Mouse (Mus musculus): ENCODE results near the gene Btbd3. TPM values are rescaled to one million over a fixed set of nuclear protein-coding genes. Genes with fewer than 3 reads are reported as not detected.

Gene Btbd3
- polyA plus RNA-seq, 1 experiment from 2014 or later: 1.9 TPM

DNA sequence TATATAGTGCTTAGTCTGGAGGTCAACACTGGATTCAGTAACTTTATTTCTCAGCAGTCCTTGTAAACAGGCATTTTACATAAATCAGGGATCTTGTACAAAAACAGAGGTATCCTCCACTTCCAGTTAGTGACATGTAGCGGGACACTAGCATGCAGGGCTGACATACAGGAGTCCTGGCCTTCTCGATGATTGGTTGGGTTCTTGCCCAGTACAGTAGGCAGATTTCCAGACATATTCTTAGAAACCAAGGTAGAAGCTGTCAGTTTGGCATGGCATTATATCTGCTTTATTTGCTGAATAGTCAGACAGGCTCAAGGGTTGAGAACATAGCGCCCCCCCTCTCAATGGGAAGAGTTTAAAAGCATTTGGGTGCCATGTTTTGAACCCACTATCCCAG is 191.3 kb downstream of the Btbd3 start:
- Histone ChIP-seq H3K4me1 (ENCODE audit: control insufficient read depth, low read depth, low read length) (no peaks in the 10 kb centered on the region), H3K4me2 (ENCODE audit: low read depth, low read length) (no peak overlapping the region), H3K27ac (ENCODE audit: low read length) (no peak overlapping the region), H3K9ac (ENCODE audit: low read depth, low read length) (no peak overlapping the region), H3K4me3 (ENCODE audit: low read depth, low read length) (no peak overlapping the region), H3K9me3 (replicated peaks; ENCODE audit: control insufficient read depth, low read length) (no peaks in the 10 kb centered on the region), H3K27me3 (ENCODE audit: control insufficient read depth, insufficient read depth, low read depth, low read length) (no peaks in the 10 kb centered on the region), H3K36me3 (ENCODE audit: control insufficient read depth, insufficient read depth) (no peaks in the 10 kb centered on the region)
- ATAC-seq (ENCODE audit: low read depth): no peak
- WGBS (ENCODE audit: insufficient replicate concordance): 71% methylated on average over 3 of the region's 3 CpGs

DNA sequence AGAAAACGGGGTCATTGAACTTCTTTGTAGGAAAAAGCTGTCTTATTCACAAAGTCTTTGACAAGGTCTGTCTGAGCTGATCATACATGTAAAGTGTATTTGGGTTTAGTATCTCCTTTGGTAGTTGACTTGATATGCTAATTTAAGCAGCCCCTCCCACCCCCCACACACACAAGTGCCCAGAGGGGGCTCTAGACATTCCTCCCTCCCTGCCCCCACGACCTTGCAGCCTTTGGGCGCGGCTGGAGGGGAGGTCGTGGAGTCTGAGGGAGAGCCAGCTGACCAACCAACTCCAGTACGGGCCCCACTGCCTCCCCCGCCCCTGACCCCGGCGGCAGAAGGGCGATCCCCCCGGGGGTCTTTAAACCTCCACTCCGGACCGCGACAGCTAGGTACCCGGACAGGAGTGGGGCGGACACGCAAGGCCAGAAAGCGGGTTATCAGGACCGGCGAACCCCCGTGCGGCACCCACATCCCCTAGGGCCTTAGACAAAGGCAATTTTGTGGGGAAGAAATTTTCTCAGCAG is 211.7 kb downstream of the Btbd3 start:
- no peaks in the 10 kb centered on the region; the same call in 1 of the 2 replicates for H3K9me3 ChIP-seq (replicated peaks; ENCODE audit: control insufficient read depth, low read length)
- H3K27ac ChIP-seq (ENCODE audit: low read length): no peak overlapping the region
- H3K4me1 ChIP-seq (ENCODE audit: control insufficient read depth, low read depth, low read length): no peaks in the 10 kb centered on the region
- H3K4me2 ChIP-seq (ENCODE audit: low read depth, low read length): no peak overlapping the region
- ATAC-seq (ENCODE audit: low read depth): no peak
- H3K27me3 ChIP-seq (ENCODE audit: control insufficient read depth, insufficient read depth, low read depth, low read length): no peaks in the 10 kb centered on the region
- WGBS (ENCODE audit: insufficient replicate concordance): 73% methylated on average over 22 of the region's 22 CpGs
- no peaks in the 10 kb centered on the region for H3K36me3 ChIP-seq (ENCODE audit: control insufficient read depth, insufficient read depth)
- H3K4me3 ChIP-seq (ENCODE audit: low read depth, low read length): no peak overlapping the region
- no peak overlapping the region for H3K9ac ChIP-seq (ENCODE audit: low read depth, low read length)

DNA sequence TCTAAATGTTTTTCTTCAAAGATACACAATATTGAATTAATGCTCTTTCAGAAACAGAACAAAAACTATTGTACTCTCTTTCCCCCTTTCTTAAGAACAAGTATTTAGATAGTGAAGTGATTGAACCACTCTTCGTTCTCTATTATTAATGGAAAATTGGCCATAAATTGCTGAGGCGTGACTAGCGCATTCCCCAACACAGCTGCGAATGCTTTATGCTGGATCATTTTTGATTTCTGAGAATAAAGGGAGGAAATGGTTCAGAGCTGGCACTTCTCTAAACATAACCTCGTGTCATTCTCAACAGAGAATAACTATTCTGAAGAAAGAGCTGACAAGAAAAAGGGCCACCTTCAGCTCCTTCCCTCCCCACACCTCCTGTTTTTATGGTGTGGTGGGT is 217.0 kb downstream of the Btbd3 start:
- no peaks in the 10 kb centered on the region for H3K36me3 ChIP-seq (ENCODE audit: control insufficient read depth, insufficient read depth)
- ATAC-seq (ENCODE audit: low read depth): no peak
- 61% methylated on average over 5 of the region's 5 CpGs for WGBS (ENCODE audit: insufficient replicate concordance)
- no peaks in the 10 kb centered on the region for H3K4me1 ChIP-seq (ENCODE audit: control insufficient read depth, low read depth, low read length)
- no peak overlapping the region for H3K4me2 ChIP-seq (ENCODE audit: low read depth, low read length)
- no peaks in the 10 kb centered on the region for H3K9me3 ChIP-seq (replicated peaks; ENCODE audit: control insufficient read depth, low read length)
- no peak overlapping the region for H3K27ac ChIP-seq (ENCODE audit: low read length)
- no peak overlapping the region for H3K4me3 ChIP-seq (ENCODE audit: low read depth, low read length)
- H3K27me3 ChIP-seq (ENCODE audit: control insufficient read depth, insufficient read depth, low read depth, low read length): no peaks in the 10 kb centered on the region
- H3K9ac ChIP-seq (ENCODE audit: low read depth, low read length): no peak overlapping the region

DNA sequence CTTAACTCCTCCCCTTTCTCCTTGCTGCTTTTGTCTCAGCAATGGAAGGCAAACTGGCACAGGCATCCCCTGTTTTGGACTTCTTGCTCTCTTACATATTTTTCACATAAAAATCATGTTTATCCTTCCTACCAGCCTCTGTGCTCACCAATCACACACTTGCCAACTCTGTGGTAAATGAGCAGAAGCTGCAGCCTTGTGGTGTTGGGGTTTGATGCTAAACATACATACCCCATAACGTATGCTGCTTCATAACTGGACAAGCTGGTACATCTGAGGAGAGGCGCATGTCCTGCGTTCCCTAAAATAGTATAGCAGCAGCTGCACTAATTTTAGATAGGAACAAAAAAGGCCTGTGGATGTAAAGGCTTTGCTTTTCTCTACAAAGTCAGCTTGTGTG is 220.1 kb downstream of the Btbd3 start:
- Histone ChIP-seq H3K4me3 (ENCODE audit: low read depth, low read length) (no peak overlapping the region), H3K27me3 (ENCODE audit: control insufficient read depth, insufficient read depth, low read depth, low read length) (no peaks in the 10 kb centered on the region), H3K36me3 (ENCODE audit: control insufficient read depth, insufficient read depth) (no peaks in the 10 kb centered on the region), H3K9me3 (replicated peaks; ENCODE audit: control insufficient read depth, low read length) (no peaks in the 10 kb centered on the region), H3K4me1 (ENCODE audit: control insufficient read depth, low read depth, low read length) (no peaks in the 10 kb centered on the region), H3K27ac (ENCODE audit: low read length) (no peak overlapping the region), H3K9ac (ENCODE audit: low read depth, low read length) (no peak overlapping the region), H3K4me2 (ENCODE audit: low read depth, low read length) (no peak overlapping the region)
- no peak for ATAC-seq (ENCODE audit: low read depth)
- WGBS (ENCODE audit: insufficient replicate concordance): 72% methylated on average over 3 of the region's 3 CpGs

DNA sequence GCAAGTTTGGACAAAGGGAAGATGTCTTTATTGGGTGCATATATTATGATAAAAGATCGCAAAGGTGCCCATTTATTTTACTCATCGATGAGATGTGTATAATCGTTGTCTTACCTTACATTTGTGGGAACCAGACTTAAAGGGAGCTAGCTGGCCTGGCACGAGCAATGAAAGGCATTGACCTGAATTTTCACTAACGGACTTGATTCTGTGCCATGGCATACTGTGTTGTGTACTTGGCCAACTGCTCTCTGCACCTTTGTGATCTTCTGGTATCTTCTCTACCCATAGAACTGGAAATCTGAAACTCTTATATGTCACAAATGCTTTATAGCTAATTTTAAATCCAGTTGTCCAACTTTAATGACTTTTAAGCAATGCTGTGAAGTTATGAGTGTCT is 220.9 kb downstream of the Btbd3 start:
- WGBS (ENCODE audit: insufficient replicate concordance): 74% methylated on average over 5 of the region's 5 CpGs
- Histone ChIP-seq H3K27me3 (ENCODE audit: control insufficient read depth, insufficient read depth, low read depth, low read length) (no peaks in the 10 kb centered on the region), H3K4me1 (ENCODE audit: control insufficient read depth, low read depth, low read length) (no peaks in the 10 kb centered on the region), H3K4me3 (ENCODE audit: low read depth, low read length) (no peak overlapping the region), H3K36me3 (ENCODE audit: control insufficient read depth, insufficient read depth) (no peaks in the 10 kb centered on the region), H3K9me3 (replicated peaks; ENCODE audit: control insufficient read depth, low read length) (no peaks in the 10 kb centered on the region), H3K4me2 (ENCODE audit: low read depth, low read length) (no peak overlapping the region), H3K9ac (ENCODE audit: low read depth, low read length) (no peak overlapping the region), H3K27ac (ENCODE audit: low read length) (no peak overlapping the region)
- no peak for ATAC-seq (ENCODE audit: low read depth)

DNA sequence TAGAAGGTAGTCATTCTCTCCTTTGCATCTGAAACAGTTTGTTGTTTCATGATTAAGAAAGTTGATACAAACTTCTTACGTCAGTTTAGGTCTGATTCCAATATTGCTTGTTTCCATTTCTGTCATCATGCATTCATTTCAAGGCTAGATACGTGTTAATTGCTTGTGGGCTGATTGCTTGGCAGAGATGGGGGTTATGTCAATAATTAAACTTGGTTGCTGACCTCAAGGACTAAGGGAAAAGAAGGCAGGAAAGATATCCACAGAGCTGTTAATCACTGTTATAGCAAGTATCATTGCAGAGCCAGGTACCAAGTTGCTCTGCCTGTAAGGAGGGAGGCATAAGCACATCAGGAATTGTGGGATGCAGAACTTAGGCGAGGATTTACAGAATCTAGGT is 226.2 kb downstream of the Btbd3 start:
- no peaks in the 10 kb centered on the region for H3K4me1 ChIP-seq (ENCODE audit: control insufficient read depth, low read depth, low read length)
- 44% methylated on average over 3 of the region's 3 CpGs for WGBS (ENCODE audit: insufficient replicate concordance)
- no peak for ATAC-seq (ENCODE audit: low read depth)

DNA sequence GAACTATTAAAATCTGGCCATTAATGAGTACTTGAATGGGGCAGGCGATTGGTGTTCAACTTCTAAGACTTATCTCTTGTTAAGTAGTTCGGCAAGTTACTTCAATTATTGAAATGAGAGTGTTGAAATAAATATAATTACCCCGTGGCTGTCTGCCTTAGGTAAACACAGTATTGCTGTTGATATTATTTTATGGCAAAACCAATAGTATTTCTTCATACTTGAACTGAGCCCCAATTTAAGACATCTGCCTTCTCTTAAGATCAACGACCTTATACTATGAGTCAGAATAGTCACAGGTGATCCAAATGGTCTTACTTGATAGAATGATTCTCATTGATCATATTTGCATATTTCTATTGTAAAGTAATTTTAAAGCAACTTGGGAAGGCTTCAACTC is 228.5 kb downstream of the Btbd3 start:
- no peak overlapping the region for H3K9ac ChIP-seq (ENCODE audit: low read depth, low read length)
- no peak overlapping the region for H3K27ac ChIP-seq (ENCODE audit: low read length)
- no peak overlapping the region for H3K4me2 ChIP-seq (ENCODE audit: low read depth, low read length)
- no peaks in the 10 kb centered on the region for H3K9me3 ChIP-seq (replicated peaks; ENCODE audit: control insufficient read depth, low read length)
- no peaks in the 10 kb centered on the region for H3K27me3 ChIP-seq (ENCODE audit: control insufficient read depth, insufficient read depth, low read depth, low read length)
- no peaks in the 10 kb centered on the region for H3K36me3 ChIP-seq (ENCODE audit: control insufficient read depth, insufficient read depth)
- no peak for ATAC-seq (ENCODE audit: low read depth)
- WGBS (ENCODE audit: insufficient replicate concordance): 63% methylated on average over 4 of the region's 4 CpGs
- no peaks in the 10 kb centered on the region for H3K4me1 ChIP-seq (ENCODE audit: control insufficient read depth, low read depth, low read length)
- no peak overlapping the region for H3K4me3 ChIP-seq (ENCODE audit: low read depth, low read length)

More for the DNA sequence above, 226.2 kb downstream of the Btbd3 start:
- Histone ChIP-seq H3K27ac (ENCODE audit: low read length) (no peak overlapping the region), H3K9ac (ENCODE audit: low read depth, low read length) (no peak overlapping the region), H3K36me3 (ENCODE audit: control insufficient read depth, insufficient read depth) (no peaks in the 10 kb centered on the region), H3K4me3 (ENCODE audit: low read depth, low read length) (no peak overlapping the region), H3K27me3 (ENCODE audit: control insufficient read depth, insufficient read depth, low read depth, low read length) (no peaks in the 10 kb centered on the region), H3K4me2 (ENCODE audit: low read depth, low read length) (no peak overlapping the region), H3K9me3 (replicated peaks; ENCODE audit: control insufficient read depth, low read length) (no peaks in the 10 kb centered on the region)

DNA sequence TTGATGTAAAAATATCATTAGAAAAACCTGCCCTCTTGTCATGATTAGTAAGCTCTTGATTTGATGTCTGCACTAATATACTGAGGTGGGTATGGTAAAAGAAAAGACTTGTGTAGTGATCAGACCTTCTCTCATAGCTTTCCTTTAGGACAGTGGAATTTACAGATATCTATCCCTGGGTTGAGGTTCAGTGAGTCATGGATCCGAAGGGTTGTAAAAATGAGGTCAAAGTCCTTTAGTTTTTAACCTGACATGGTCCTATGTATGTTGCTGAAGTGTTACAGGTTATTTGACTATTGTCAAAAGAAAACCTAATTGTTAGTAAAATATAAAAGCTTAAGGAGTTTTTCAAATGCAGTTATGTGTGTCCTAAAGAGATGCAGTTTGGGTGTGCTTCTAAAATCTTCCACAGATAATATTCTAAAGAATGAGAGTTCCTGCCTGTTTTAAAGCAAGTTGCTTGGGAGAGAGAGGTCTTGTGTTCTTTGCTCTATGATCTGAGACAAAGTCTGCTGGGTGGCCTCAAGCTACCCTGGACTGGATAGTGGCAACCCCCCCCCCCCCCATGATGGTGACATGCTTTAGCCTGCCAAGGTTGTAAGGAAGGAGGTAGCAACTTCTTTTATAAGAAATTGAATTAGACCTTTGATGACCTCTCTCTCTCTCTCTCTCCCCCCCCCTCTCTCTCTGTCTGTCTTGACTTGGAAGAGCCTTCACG is 234.5 kb downstream of the Btbd3 start:
- H3K4me3 ChIP-seq (ENCODE audit: low read depth, low read length): no peak overlapping the region
- no peaks in the 10 kb centered on the region for H3K9me3 ChIP-seq (replicated peaks; ENCODE audit: control insufficient read depth, low read length)
- no peak overlapping the region for H3K27ac ChIP-seq (ENCODE audit: low read length)
- H3K4me1 ChIP-seq (ENCODE audit: control insufficient read depth, low read depth, low read length): no peaks in the 10 kb centered on the region
- WGBS (ENCODE audit: insufficient replicate concordance): 56% methylated on average over 2 of the region's 2 CpGs
- ATAC-seq (ENCODE audit: low read depth): no peak
- no peaks in the 10 kb centered on the region for H3K27me3 ChIP-seq (ENCODE audit: control insufficient read depth, insufficient read depth, low read depth, low read length)
- H3K36me3 ChIP-seq (ENCODE audit: control insufficient read depth, insufficient read depth): no peaks in the 10 kb centered on the region
- H3K4me2 ChIP-seq (ENCODE audit: low read depth, low read length): no peak overlapping the region
- H3K9ac ChIP-seq (ENCODE audit: low read depth, low read length): no peak overlapping the region

DNA sequence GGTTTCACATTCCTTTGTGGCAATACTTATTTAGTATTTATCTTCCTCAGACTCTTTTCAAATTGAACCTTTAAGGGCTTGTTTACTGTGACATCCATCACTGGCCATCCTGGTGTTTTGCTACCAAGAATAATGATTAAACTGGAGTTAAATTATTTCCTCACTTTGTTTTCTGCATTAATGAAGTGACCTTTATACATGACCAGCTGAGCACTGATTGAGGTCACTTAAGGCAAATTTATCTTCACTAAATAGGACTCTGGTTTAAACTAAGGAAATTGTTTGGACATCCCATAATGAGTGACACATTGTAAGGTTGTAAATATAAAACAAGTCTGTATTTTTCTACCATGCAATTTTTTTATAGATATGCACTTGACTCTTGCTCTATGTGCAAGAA is 235.8 kb downstream of the Btbd3 start:
- no peaks in the 10 kb centered on the region for H3K4me1 ChIP-seq (ENCODE audit: control insufficient read depth, low read depth, low read length)
- H3K4me2 ChIP-seq (ENCODE audit: low read depth, low read length): no peak overlapping the region
- ATAC-seq (ENCODE audit: low read depth): no peak
- H3K4me3 ChIP-seq (ENCODE audit: low read depth, low read length): no peak overlapping the region
- no peak overlapping the region for H3K27ac ChIP-seq (ENCODE audit: low read length)
- H3K9me3 ChIP-seq (replicated peaks; ENCODE audit: control insufficient read depth, low read length): no peaks in the 10 kb centered on the region
- H3K27me3 ChIP-seq (ENCODE audit: control insufficient read depth, insufficient read depth, low read depth, low read length): no peaks in the 10 kb centered on the region
- no peak overlapping the region for H3K9ac ChIP-seq (ENCODE audit: low read depth, low read length)
- no peaks in the 10 kb centered on the region for H3K36me3 ChIP-seq (ENCODE audit: control insufficient read depth, insufficient read depth)
